Mouse (Mus musculus) left cerebral cortex, adult 2 months (tissue): ENCODE data around the gene Olfr1413. TPM values are rescaled to one million over a fixed set of nuclear protein-coding genes. Genes with fewer than 3 reads are reported as not detected.
A peak's percentile ranks its signal among the peaks of the same experiment; 100 is the strongest.

Experiments used
- DNase-seq, 2 experiments: peaks; one replicate each; pipeline ENCODE4 v3.0.0; 2021 to 2022; ENCODE audit warnings: low spot score in 2 of 2, mixed read lengths in 1 of 2; ENCODE audit errors: extremely low spot score in 1 of 2
- H3K27ac ChIP-seq: fragments of 200-600 bp; 2 replicates; pipeline ENCODE4 v1.8.1; 2022
- H3K4me3 ChIP-seq: fragments of 200-600 bp; 2 replicates; pipeline ENCODE4 v1.8.1; 2022
- CTCF ChIP-seq: fragments of 200-600 bp; IDR thresholded peaks from 2 replicates; pipeline ENCODE4 v1.8.1; 2022; ENCODE audit warnings: antibody characterized with exemption, mild to moderate bottlenecking, moderate library complexity
- intact Hi-C: fragments of 180-260 bp; cut with DNase I; formaldehyde crosslinking; loops from one replicate; pipeline ENCODE4 v1.15.1; 2025
- long read RNA-seq, 2 experiments: library from polyadenylated mRNA; stranded (forward); transcript quantifications; one replicate each; pipeline ENCODE4 v2.0.0; 2021; ENCODE audit warnings: borderline mapping rate in 2 of 2
- total RNA-seq, 2 experiments: library from RNA; stranded (reverse); gene quantifications; 2 replicates each; pipeline ENCODE4 v1.2.3; 2021

Gene Olfr1413
- not detected for total RNA-seq
- long read RNA-seq, experiment 1 = 0 reads
- long read RNA-seq, experiment 2 = 0 reads

GRCm38 (mm10) chr1:92571022-92571421 is at the start of gene Olfr1413:
Olfr1413 (plus strand) TSS chr1:92571322.
- TF ChIP-seq CTCF = no peak
- DNase-seq = no peak
- H3K27ac ChIP-seq = no peak within 1 kb of the TSS
- intact Hi-C loops = no loop called here
- H3K4me3 ChIP-seq = no peak within 1 kb of the TSS

- peak; percentile 73 for TF ChIP-seq CTCF
- intact Hi-C loops = loop anchor here (1.0 to 5.0 kb wide), 4 partner anchors 89 to 376 kb away; partner anchors contain the start of gene Otos
- peak; percentile 34 to 53 for DNase-seq
- Histone ChIP-seq H3K4me3 (no peak overlapping the region), H3K27ac (no peak overlapping the region)
These were observed 49.7 kb upstream of the Olfr1413 start for GRCm38 (mm10) chr1:92521376-92521775.

GRCm38 (mm10) chr1:92523764-92524163 is 47.4 kb upstream of the Olfr1413 start:
- intact Hi-C loops = loop anchor here (5.0 kb wide), 1 partner anchor 374 kb away; no protein-coding TSS in a partner anchor
- DNase-seq = no peak

GRCm38 (mm10) chr1:92536972-92537371 is 34.1 kb upstream of the Olfr1413 start:
- intact Hi-C loops = no loop called here
- TF ChIP-seq CTCF = no peak
- DNase-seq = no peak
- Histone ChIP-seq H3K4me3 (no peak overlapping the region), H3K27ac (no peak overlapping the region)

More at GRCm38 (mm10) chr1:92523764-92524163, 47.4 kb upstream of the Olfr1413 start:
- TF ChIP-seq CTCF = no peak
- no peak overlapping the region for H3K27ac ChIP-seq
- H3K4me3 ChIP-seq = no peak overlapping the region

GRCm38 (mm10) chr1:92539071-92539470 is 32.1 kb upstream of the Olfr1413 start:
- H3K4me3 ChIP-seq = no peak overlapping the region
- intact Hi-C loops = no loop called here
- TF ChIP-seq CTCF = no peak
- no peak for DNase-seq
- H3K27ac ChIP-seq = no peak overlapping the region

GRCm38 (mm10) chr1:92545929-92546328 is 25.2 kb upstream of the Olfr1413 start:
- DNase-seq = no peak
- no peak for TF ChIP-seq CTCF
- Histone ChIP-seq H3K4me3 (no peak overlapping the region), H3K27ac (no peak overlapping the region)
- intact Hi-C loops = no loop called here

- DNase-seq = no peak
- Histone ChIP-seq H3K27ac (no peak within 1 kb of the TSS), H3K4me3 (no peak within 1 kb of the TSS)
- TF ChIP-seq CTCF = no peak
- intact Hi-C loops = no loop called here
These were observed 14.4 kb downstream of the Olfr1413 start, which contains the start of gene Olfr1412 for GRCm38 (mm10) chr1:92585479-92585878. Olfr1412 (plus strand) TSS chr1:92585779.

- no peak for TF ChIP-seq CTCF
- no peak for DNase-seq
- intact Hi-C loops = no loop called here
- H3K4me3 ChIP-seq = no peak within 1 kb of the TSS
- no peak within 1 kb of the TSS for H3K27ac ChIP-seq
These were observed 23.0 kb downstream of the Olfr1413 start, which contains the start of gene Olfr1411 for GRCm38 (mm10) chr1:92594111-92594510. Olfr1411 (plus strand) TSS chr1:92594411.

- no peak for TF ChIP-seq CTCF
- no peak overlapping the region for H3K4me3 ChIP-seq
- intact Hi-C loops = no loop called here
- no peak overlapping the region for H3K27ac ChIP-seq
- no peak for DNase-seq
These were observed 24.9 kb downstream of the Olfr1413 start for GRCm38 (mm10) chr1:92596019-92596418.

GRCm38 (mm10) chr1:92605482-92605881 is 34.4 kb downstream of the Olfr1413 start, which contains the start of gene Olfr1410:
Olfr1410 (plus strand) TSS chr1:92605782.
- Histone ChIP-seq H3K27ac (no peak within 1 kb of the TSS), H3K4me3 (no peak within 1 kb of the TSS)
- intact Hi-C loops = no loop called here
- TF ChIP-seq CTCF = no peak
- DNase-seq = no peak

- no peak for DNase-seq
- no peak for TF ChIP-seq CTCF
- no peak overlapping the region for H3K27ac ChIP-seq
- no peak overlapping the region for H3K4me3 ChIP-seq
- intact Hi-C loops = no loop called here
These were observed 36.6 kb downstream of the Olfr1413 start for GRCm38 (mm10) chr1:92607711-92608110.

- intact Hi-C loops = loop anchor here (2.0 kb wide), 1 partner anchor 138 kb away; the partner anchor contains the start of gene Ndufa10
- Histone ChIP-seq H3K27ac (no peak overlapping the region), H3K4me3 (no peak overlapping the region)
- peak; percentile 97 for TF ChIP-seq CTCF
- peak; percentile 55 to 70 for DNase-seq
These were observed 39.9 kb downstream of the Olfr1413 start for GRCm38 (mm10) chr1:92611008-92611407.

- intact Hi-C loops = no loop called here
- TF ChIP-seq CTCF = no peak
These were observed 42.1 kb downstream of the Olfr1413 start for GRCm38 (mm10) chr1:92613175-92613574.

More at GRCm38 (mm10) chr1:92613175-92613574, 42.1 kb downstream of the Olfr1413 start:
- H3K4me3 ChIP-seq = no peak overlapping the region
- H3K27ac ChIP-seq = no peak overlapping the region
- no peak for DNase-seq
